In the genomic region with DNA sequence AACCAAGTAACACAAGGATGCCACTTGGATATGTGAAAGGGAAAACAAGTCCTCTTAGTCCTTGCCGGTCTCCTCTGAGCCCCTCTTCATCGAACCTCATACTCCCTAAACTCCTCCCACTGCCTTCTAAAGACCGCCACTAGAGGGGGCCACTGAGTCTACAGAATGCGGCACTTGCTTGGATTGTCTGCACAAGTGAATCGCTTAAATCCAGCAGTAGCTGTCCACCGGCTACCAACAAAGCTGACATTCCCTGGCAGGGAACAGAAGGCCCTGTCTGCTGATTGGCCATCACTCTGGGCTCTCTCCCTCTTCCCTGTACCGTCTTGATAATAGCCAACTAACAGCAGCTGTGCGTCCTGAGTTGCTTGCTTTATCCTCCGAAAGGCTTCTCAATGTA, we compare ENCODE assay signal across 7 mouse cellular contexts. TPM values are rescaled to one million over a fixed set of nuclear protein-coding genes. Genes with fewer than 3 reads are reported as not detected.
DNase-seq lines count a peak whose midpoint lies in the region; ATAC-seq lines count a peak whose summit lies in the region.

No protein-coding gene starts in this region.

- 10% methylated on average over 9 of the region's 9 CpGs for whole genome bisulfite sequencing in intestine, embryonic 16.5 days
- 10% methylated on average over 9 of the region's 9 CpGs for WGBS in midbrain, embryonic 11.5 days

- no peaks in the 10 kb centered on the region for H3K27me3 ChIP-seq in intestine, embryonic 16.5 days (replicated peaks; ENCODE audit: control insufficient read depth, insufficient read depth, low read length)
- no peaks in the 10 kb centered on the region for H3K27me3 ChIP-seq in midbrain, embryonic 11.5 days (ENCODE audit: control insufficient read depth, insufficient read depth, low read length)

- no peaks in the 10 kb centered on the region for H3K36me3 ChIP-seq in intestine, embryonic 16.5 days (ENCODE audit: control insufficient read depth, insufficient read depth, low read length)
- H3K36me3 ChIP-seq in midbrain, embryonic 11.5 days (ENCODE audit: control insufficient read depth, insufficient read depth, low read length) = no peaks in the 10 kb centered on the region

- peak; percentile 73 for ATAC-seq in intestine, embryonic 16.5 days
- peak; percentile 92 for ATAC-seq in midbrain, embryonic 11.5 days (ENCODE audit: low FRiP score)

- no peak overlapping the region for H3K27ac ChIP-seq in intestine, embryonic 16.5 days (ENCODE audit: low read length)
- H3K27ac ChIP-seq in midbrain, embryonic 11.5 days (ENCODE audit: low read depth, low read length) = no peak overlapping the region

- no peak overlapping the region for H3K9ac ChIP-seq in intestine, embryonic 16.5 days (ENCODE audit: low read depth, low read length)
- H3K9ac ChIP-seq in midbrain, embryonic 11.5 days (ENCODE audit: low read length) = no peak overlapping the region

- H3K4me2 ChIP-seq in intestine, embryonic 16.5 days (ENCODE audit: low read depth, low read length) = no peak overlapping the region
- no peak overlapping the region for H3K4me2 ChIP-seq in midbrain, embryonic 11.5 days

- peak; percentile 92 for DNase-seq in adrenal gland, adult 18-20 months (ENCODE audit: low spot score in 2 of 2)
- peak; percentile 93 for DNase-seq in embryo, embryonic 11 days
- peak; percentile 90 to 91 for DNase-seq in gastrocnemius, postnatal 4 days (ENCODE audit: low spot score in 2 of 2)
- peak; percentile 91 to 95 for DNase-seq in left cerebral cortex, postnatal 25 days (ENCODE audit: low spot score in 2 of 2)
- peak; percentile 100 for DNase-seq in midbrain, embryonic 11.5 days (ENCODE audit: low spot score, missing footprints)
- peak; percentile 74 for DNase-seq in skeletal muscle tissue, adult 2 months (ENCODE audit: low read depth, low spot score)

- H3K4me1 ChIP-seq in intestine, embryonic 16.5 days (ENCODE audit: control insufficient read depth, insufficient read depth, low read length) = 0 out of 2 replicates have a peak, but pooled peaks cover 2% of the 10 kb centered on the region
- H3K4me1 ChIP-seq in midbrain, embryonic 11.5 days (ENCODE audit: control insufficient read depth, insufficient read depth, low read length) = no peaks in the 10 kb centered on the region

- H3K4me3 ChIP-seq in intestine, embryonic 16.5 days (ENCODE audit: low read length) = no peak overlapping the region
- no peak overlapping the region for H3K4me3 ChIP-seq in midbrain, embryonic 11.5 days (ENCODE audit: low read depth, low read length)

- intact Hi-C loops in left cerebral cortex, postnatal 25 days (cut with DNase I) = no loop called here

- no peaks in the 10 kb centered on the region for H3K9me3 ChIP-seq in intestine, embryonic 16.5 days (ENCODE audit: control insufficient read depth, low read length)
- H3K9me3 ChIP-seq in midbrain, embryonic 11.5 days (ENCODE audit: control insufficient read depth, low read length) = no peaks in the 10 kb centered on the region

RNA-seq across cellular contexts. Expression of a gene that starts 7.2 kb away (rescaled TPM):
- total RNA-seq in adrenal gland, adult 18-20 months (2021) = 1 to 10 TPM; 9.2 to 9.6 TPM
- 10 to 100 TPM; 13.6 to 14.3 TPM for total RNA-seq in gastrocnemius, postnatal 4 days (2021)
- 0.70 and 1.7 TPM in 2 replicates for polyA plus RNA-seq in intestine, embryonic 16.5 days (2015; fragmentation: Nextera tagmentation; extraction: Ambion mirVana)
- under 1 TPM in 1 of 2 experiments, not detected in 1; 0.18 TPM for total RNA-seq in left cerebral cortex, postnatal 25 days (2021)
- 3.8 TPM in 2 replicates for polyA plus RNA-seq in midbrain, embryonic 11.5 days (2014; fragmentation: Nextera tagmentation; extraction: Ambion mirVana)

RNA-seq across cellular contexts. Expression of a gene that starts 10.2 kb away (rescaled TPM):
- 10 to 100 TPM; 24.1 to 24.4 TPM for total RNA-seq in adrenal gland, adult 18-20 months (2021)
- 10 to 100 TPM; 57.3 to 62.8 TPM for total RNA-seq in gastrocnemius, postnatal 4 days (2021)
- polyA plus RNA-seq in intestine, embryonic 16.5 days (2015; fragmentation: Nextera tagmentation; extraction: Ambion mirVana) = 5.6 and 7.2 TPM in 2 replicates
- 10 to 100 TPM; 21.9 to 25.7 TPM for total RNA-seq in left cerebral cortex, postnatal 25 days (2021)
- 7.8 and 7.9 TPM in 2 replicates for polyA plus RNA-seq in midbrain, embryonic 11.5 days (2014; fragmentation: Nextera tagmentation; extraction: Ambion mirVana)

RNA-seq across cellular contexts. Expression of a gene that starts 16.5 kb away (rescaled TPM):
- 1 to 10 TPM in 1 of 2 experiments, under 1 TPM in 1; 0.76 to 1.8 TPM for total RNA-seq in adrenal gland, adult 18-20 months (2021)
- 1 to 10 TPM; 1.2 to 1.3 TPM for total RNA-seq in gastrocnemius, postnatal 4 days (2021)
- 0.75 and 0.77 TPM in 2 replicates for polyA plus RNA-seq in intestine, embryonic 16.5 days (2015; fragmentation: Nextera tagmentation; extraction: Ambion mirVana)
- 100 to 1,000 TPM; 207 to 229 TPM for total RNA-seq in left cerebral cortex, postnatal 25 days (2021)
- 1.6 and 2.1 TPM in 2 replicates for polyA plus RNA-seq in midbrain, embryonic 11.5 days (2014; fragmentation: Nextera tagmentation; extraction: Ambion mirVana)

RNA-seq across cellular contexts. Expression of a gene that starts 18.0 kb away (rescaled TPM):
- total RNA-seq in adrenal gland, adult 18-20 months (2021) = 1 to 10 TPM in 1 of 2 experiments, under 1 TPM in 1; 0.77 to 2.7 TPM
- 10 to 100 TPM; 27.9 to 28.2 TPM for total RNA-seq in gastrocnemius, postnatal 4 days (2021)
- 153 and 183 TPM in 2 replicates for polyA plus RNA-seq in intestine, embryonic 16.5 days (2015; fragmentation: Nextera tagmentation; extraction: Ambion mirVana)
- 1 to 10 TPM in 1 of 2 experiments, under 1 TPM in 1; 0.50 to 1.1 TPM for total RNA-seq in left cerebral cortex, postnatal 25 days (2021)
- polyA plus RNA-seq in midbrain, embryonic 11.5 days (2014; fragmentation: Nextera tagmentation; extraction: Ambion mirVana) = 225 and 244 TPM in 2 replicates

RNA-seq across cellular contexts. Expression of a gene that starts 18.0 kb away (rescaled TPM):
- 100 to 1,000 TPM; 107 to 128 TPM for total RNA-seq in adrenal gland, adult 18-20 months (2021)
- total RNA-seq in gastrocnemius, postnatal 4 days (2021) = 10 to 100 TPM; 81.7 to 85.9 TPM
- polyA plus RNA-seq in intestine, embryonic 16.5 days (2015; fragmentation: Nextera tagmentation; extraction: Ambion mirVana) = 106 and 117 TPM in 2 replicates
- total RNA-seq in left cerebral cortex, postnatal 25 days (2021) = 100 to 1,000 TPM; 176 to 177 TPM
- polyA plus RNA-seq in midbrain, embryonic 11.5 days (2014; fragmentation: Nextera tagmentation; extraction: Ambion mirVana) = 139 and 143 TPM in 2 replicates

Comparison
In these comparisons a context has a peak if more than half of its experiments do, and no peak if none do; other contexts are left out.
1. RNA of a gene that starts 7.2 kb away (total RNA-seq): 13.6 to 14.3 TPM in gastrocnemius, postnatal 4 days and 9.2 to 9.6 TPM in adrenal gland, adult 18-20 months; 0.18 TPM in left cerebral cortex, postnatal 25 days; every median in the first group is over 4 times any median in the second.
2. RNA of a gene that starts 16.5 kb away (total RNA-seq): 207 to 229 TPM in left cerebral cortex, postnatal 25 days; 0.76 to 1.8 TPM in adrenal gland, adult 18-20 months and 1.2 to 1.3 TPM in gastrocnemius, postnatal 4 days; every median in the first group is over 10 times any median in the second.
3. Peak in every context shown above with its lines, with median percentiles within 50 percentile points of each other: DNase-seq.